Mouse (Mus musculus) small intestine, adult 2 months (tissue): ENCODE results near the gene Tnfaip8l1. TPM values are rescaled to one million over a fixed set of nuclear protein-coding genes. Genes with fewer than 3 reads are reported as not detected.

ENCODE experiments used
- H3K27ac ChIP-seq: fragments of 200-500 bp; 2 replicates; pipeline ENCODE4 v1.5.1; 2012; ENCODE audit warnings: low read depth, low read length, control low read depth, inconsistent platforms; ENCODE audit not compliant: insufficient read depth
- H3K27me3 ChIP-seq: fragments of 200-500 bp; 2 replicates; pipeline ENCODE4 v1.6.1; 2012; ENCODE audit warnings: mild to moderate bottlenecking, moderate library complexity, low read length, inconsistent platforms; ENCODE audit not compliant: control insufficient read depth, insufficient read depth
- H3K36me3 ChIP-seq: fragments of 200-500 bp; 2 replicates; pipeline ENCODE4 v1.6.1; 2012; ENCODE audit warnings: mild to moderate bottlenecking, low read length, control low read depth, inconsistent platforms; ENCODE audit not compliant: control insufficient read depth, insufficient read depth
- H3K4me1 ChIP-seq: fragments of 200-500 bp; 2 replicates; pipeline ENCODE4 v1.6.1; 2012; ENCODE audit warnings: low read length, inconsistent platforms, mixed read lengths; ENCODE audit not compliant: control insufficient read depth, insufficient read depth, insufficient read length
- H3K4me3 ChIP-seq: fragments of 200-500 bp; 2 replicates; pipeline ENCODE4 v1.5.1; 2012; ENCODE audit warnings: low read depth, mild to moderate bottlenecking, control low read depth, inconsistent platforms, low read length, moderate library complexity
- CTCF ChIP-seq: fragments of 200-500 bp; IDR thresholded peaks from 2 replicates; pipeline ENCODE4 v1.5.1; 2012; ENCODE audit warnings: low read depth, mild to moderate bottlenecking, control low read depth, inconsistent platforms, low read length, moderate library complexity, mixed read lengths; ENCODE audit not compliant: insufficient replicate concordance, insufficient read length; ENCODE audit errors: extremely low read depth
- POLR2A ChIP-seq: fragments of 200-500 bp; IDR thresholded peaks from 2 replicates; pipeline ENCODE4 v1.6.1; 2012; ENCODE audit warnings: low read depth, mild to moderate bottlenecking, control low read depth, inconsistent platforms, low read length, moderate library complexity
- WGBS: fragments of 180-500 bp; shearing (Covaris S2); methylation state at CpG from one replicate; pipeline ENCODE4 v1.1.7; 2018; 5-methylcytosine and 5-hydroxymethylcytosine counted together
- polyA plus RNA-seq: library from polyadenylated mRNA; depleted of rRNA; stranded (reverse); fragments of >200 nt; gene quantifications from 2 replicates; pipeline ENCODE4 v1.2.3, GENCODE M21; 2012

Tnfaip8l1 gene
- polyA plus RNA-seq, 1 experiment: 10.3 TPM

GRCm38 (mm10) chr17:56123161-56123560 lies 39.1 kb upstream of the Tnfaip8l1 start:
- Histone ChIP-seq H3K27ac (no peak overlapping the region), H3K4me3 (no peak overlapping the region), H3K36me3 (no peaks in the 10 kb centered on the region), H3K4me1 (peaks cover 16% of the 10 kb centered on the region), H3K27me3 (no peaks in the 10 kb centered on the region)
- TF ChIP-seq CTCF (no peak), POLR2A (no peak)
- WGBS: 94% methylated on average over 12 of the region's 12 CpGs

GRCm38 (mm10) chr17:56123681-56124340 lies 38.5 kb upstream of the Tnfaip8l1 start:
- Histone ChIP-seq H3K4me3 (peak overlapping the region; percentile 72), H3K27me3 (no peaks in the 10 kb centered on the region), H3K27ac (no peak overlapping the region), H3K4me1 (peaks cover 16% of the 10 kb centered on the region), H3K36me3 (no peaks in the 10 kb centered on the region)
- 41% methylated on average over 59 of the region's 59 CpGs for WGBS
- TF ChIP-seq POLR2A (no peak), CTCF (no peak)

DNA sequence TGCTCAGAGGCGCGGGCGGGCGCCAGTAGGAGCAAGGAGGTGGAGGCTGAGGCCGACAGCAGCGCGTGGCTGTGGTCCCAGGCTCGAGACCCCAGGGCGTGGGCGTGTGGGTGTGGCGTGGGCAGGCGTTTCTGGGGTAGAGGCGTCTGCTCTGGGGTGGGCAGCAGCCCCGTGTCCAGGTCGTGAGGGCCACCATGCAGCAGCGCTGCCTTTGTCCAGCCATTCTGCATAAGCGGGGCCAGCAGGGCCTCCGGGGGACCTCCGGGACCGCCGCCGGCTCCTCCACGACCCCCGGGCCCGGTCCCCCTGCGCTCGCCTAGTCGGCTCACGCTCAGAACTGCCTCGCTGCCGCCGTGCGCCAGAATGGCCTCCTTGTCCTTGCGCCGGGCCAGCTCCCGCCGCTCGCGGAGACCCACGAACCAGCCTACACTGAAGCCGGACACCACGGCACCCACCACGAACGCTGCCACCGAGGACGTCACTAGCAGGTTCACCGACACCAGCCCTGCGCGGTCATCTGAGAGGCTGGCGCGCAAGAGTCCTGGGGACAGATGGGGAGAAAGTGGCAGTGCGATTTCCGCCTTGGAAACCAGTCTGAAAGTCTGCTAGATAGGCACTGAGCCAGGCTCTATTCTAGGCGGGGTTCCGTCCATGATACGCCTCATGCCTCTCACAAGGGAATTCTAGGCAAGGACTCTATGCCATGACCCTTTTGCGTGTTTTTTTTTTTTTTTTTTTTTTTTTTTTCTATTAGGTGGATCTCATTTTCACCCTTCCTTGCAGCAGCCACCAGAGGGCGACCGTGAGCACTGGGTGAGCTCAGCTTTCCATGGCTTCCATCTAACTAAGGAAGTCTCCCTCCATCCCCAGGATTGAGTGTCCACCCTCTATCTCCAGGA lies 37.7 kb upstream of the Tnfaip8l1 start:
- Histone ChIP-seq H3K36me3 (no peaks in the 10 kb centered on the region), H3K4me3 (peak overlapping the region; percentile 72), H3K27me3 (no peaks in the 10 kb centered on the region), H3K4me1 (peaks cover 15% of the 10 kb centered on the region), H3K27ac (no peak overlapping the region)
- TF ChIP-seq CTCF (peak; percentile 88; the same call in 1 of the 2 replicates), POLR2A (peak; percentile 18; the same call in 1 of the 2 replicates)
- 14% methylated on average over 59 of the region's 59 CpGs for WGBS

DNA sequence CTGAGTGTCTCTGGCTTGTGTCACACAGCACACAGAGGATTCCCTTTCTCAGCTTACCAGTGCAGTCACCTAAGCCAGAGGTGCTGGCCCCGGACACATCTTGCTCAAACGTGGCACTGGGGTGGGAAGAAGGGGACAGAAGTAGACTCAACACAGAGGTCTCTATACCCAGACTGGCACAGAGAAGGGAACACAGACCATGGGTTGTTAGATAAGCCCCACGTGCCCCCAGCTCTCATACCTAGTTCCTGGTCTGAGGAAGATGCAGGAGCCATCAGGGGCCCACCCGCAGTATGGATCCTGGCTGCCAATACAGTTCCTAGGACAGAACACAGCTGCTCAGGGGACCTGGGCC lies 37.0 kb upstream of the Tnfaip8l1 start:
- TF ChIP-seq CTCF (no peak), POLR2A (no peak)
- Histone ChIP-seq H3K27ac (no peak overlapping the region), H3K27me3 (no peaks in the 10 kb centered on the region), H3K4me3 (no peak overlapping the region), H3K36me3 (no peaks in the 10 kb centered on the region), H3K4me1 (peaks cover 9% of the 10 kb centered on the region; the same call in 1 of the 2 replicates)
- 83% methylated on average over 4 of the region's 4 CpGs for WGBS

GRCm38 (mm10) chr17:56126175-56126574 lies 36.1 kb upstream of the Tnfaip8l1 start:
- no peak overlapping the region for H3K27ac ChIP-seq
- H3K4me1 ChIP-seq: peaks cover 5% of the 10 kb centered on the region; the same call in 1 of the 2 replicates
- no peak for TF ChIP-seq POLR2A
- 86% methylated on average over 11 of the region's 11 CpGs for WGBS
- no peaks in the 10 kb centered on the region for H3K27me3 ChIP-seq
- H3K4me3 ChIP-seq: no peak overlapping the region
- H3K36me3 ChIP-seq: no peaks in the 10 kb centered on the region

DNA sequence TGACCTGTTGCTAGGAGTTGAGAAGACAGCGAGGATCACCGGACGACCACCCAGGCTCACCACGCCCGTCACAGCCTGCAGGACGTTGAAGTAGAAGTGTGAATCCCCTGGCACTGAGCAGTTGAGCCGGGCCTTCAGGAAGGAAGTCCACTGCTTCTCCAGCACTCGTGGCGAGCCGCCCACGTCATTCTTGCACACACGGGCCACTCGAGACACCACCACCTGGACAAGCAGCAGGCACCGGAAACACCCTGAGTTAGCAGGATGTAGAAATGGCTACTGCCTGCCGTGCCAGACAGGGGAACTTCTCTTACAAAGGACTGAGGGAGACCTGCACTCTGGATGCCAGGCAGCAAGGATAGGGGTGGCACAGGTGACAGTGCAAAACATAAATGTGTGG lies 34.0 kb upstream of the Tnfaip8l1 start:
- Histone ChIP-seq H3K4me1 (peaks cover 9% of the 10 kb centered on the region), H3K27me3 (no peaks in the 10 kb centered on the region), H3K4me3 (no peak overlapping the region), H3K27ac (no peak overlapping the region), H3K36me3 (no peaks in the 10 kb centered on the region)
- TF ChIP-seq POLR2A (no peak), CTCF (no peak)
- WGBS: 71% methylated on average over 15 of the region's 15 CpGs

GRCm38 (mm10) chr17:56131136-56131535 lies 31.1 kb upstream of the Tnfaip8l1 start:
- TF ChIP-seq CTCF (no peak), POLR2A (no peak)
- Histone ChIP-seq H3K4me1 (peaks cover 14% of the 10 kb centered on the region), H3K27me3 (no peaks in the 10 kb centered on the region), H3K36me3 (no peaks in the 10 kb centered on the region), H3K27ac (no peak overlapping the region), H3K4me3 (no peak overlapping the region)
- WGBS: 76% methylated on average over 10 of the region's 10 CpGs
